Mouse (Mus musculus) A20 (cell line): Measurements from ENCODE around the gene Srsf2.
"Not testable (repeated sequence)": the region's sequence is repeated elsewhere in the genome, so short reads cannot be mapped to it uniquely, and the experiment has no call there.

Experiments
- DNase-seq: peaks from one replicate; pipeline ENCODE4 v3.0.0-alpha.2; 2011; ENCODE audit warnings: low read depth, low spot score

Srsf2 gene

DNA sequence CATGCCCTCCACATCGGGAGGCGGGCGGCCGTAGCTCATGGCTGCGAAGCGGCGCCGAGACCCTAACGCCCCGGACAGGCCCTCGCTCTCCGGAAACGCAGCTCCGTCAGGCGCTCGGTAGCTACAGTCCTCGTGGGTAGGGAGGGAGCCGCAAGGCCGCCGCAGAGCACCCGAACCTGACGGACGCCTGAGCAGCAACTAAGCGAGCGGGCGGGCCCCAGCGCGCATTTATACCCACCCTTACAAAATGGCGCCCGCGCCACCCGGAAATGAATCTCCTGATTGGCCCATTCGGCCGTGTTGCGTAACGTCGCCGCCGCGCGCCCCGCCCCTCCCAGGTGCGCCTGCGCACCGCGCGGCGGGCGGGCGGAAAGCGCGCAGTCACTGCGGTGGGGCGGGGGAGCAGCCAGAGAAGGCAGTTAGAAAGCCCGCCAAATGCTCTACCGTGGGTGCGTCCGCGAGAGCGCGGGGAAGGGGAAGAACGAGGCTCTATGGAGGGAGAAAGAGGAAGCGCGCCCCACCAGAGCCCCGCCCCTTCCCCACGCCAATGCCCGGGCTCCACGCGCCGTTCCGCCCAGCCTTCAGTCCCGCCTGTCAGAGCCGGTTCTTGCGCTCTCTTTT, at the start of gene Srsf2:
Srsf2 (minus strand) TSS at position 204 of the 621 bp plus-strand sequence.
- DNase-seq = peak; percentile 96

DNA sequence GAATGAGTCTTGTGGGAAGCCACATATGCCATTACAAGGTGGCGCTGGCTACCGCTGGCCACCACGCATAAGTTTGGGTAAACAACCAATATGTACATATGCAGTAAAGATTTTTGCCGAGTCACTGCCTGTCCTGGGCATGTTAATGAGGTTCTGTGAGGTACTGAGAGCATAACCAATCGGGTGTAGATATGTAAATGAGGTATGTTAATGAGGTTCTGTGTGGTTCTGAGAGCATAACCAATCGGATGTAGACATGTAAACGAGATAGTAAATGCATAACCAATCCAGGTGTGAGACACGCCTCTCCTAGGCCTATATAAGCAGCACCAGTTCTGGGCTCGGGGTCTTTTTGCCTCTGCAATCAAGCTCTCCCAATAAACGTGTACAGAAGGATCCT, 49.7 kb upstream of the Srsf2 start:
- not testable (repeated sequence) for DNase-seq

DNA sequence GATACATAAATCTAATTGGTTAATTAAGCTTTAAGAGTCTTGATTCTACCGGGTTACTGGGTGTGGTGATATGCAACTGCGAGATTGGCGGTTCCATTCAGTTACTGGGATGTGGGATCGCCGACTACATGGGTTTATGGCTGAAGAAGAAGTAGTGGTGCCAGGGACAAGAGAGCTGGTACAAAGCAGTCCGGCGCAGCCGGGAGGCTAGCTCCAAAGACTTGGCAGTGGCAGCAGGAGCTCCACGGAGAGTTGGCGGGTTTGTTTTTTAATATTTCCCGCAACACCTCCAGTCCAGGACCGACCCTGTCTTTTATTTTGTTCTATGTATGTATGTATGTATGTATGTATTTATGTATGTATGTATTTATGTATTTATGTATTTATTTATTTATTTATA, 46.4 kb upstream of the Srsf2 start:
- DNase-seq = no peak

DNA sequence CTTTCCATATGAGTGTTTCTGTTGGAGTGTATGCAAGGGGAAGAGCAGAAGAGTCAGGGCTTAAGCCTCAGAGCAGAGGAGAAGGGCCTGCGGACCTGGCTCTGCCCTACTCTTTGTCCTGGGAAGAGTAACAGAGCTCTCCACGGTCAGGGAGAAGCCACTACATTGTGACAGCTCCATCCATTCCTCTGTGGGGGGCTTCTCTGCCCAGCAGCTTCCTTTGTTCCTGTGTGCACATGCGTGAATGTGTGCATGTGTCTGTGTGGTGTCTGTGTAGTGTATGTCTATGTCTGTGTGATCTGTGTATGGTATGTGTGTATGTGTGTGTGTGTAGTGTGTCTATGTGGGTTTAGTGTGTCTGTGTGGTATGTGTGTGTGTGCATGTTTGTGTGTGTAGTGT, 42.5 kb upstream of the Srsf2 start:
- DNase-seq = no peak

DNA sequence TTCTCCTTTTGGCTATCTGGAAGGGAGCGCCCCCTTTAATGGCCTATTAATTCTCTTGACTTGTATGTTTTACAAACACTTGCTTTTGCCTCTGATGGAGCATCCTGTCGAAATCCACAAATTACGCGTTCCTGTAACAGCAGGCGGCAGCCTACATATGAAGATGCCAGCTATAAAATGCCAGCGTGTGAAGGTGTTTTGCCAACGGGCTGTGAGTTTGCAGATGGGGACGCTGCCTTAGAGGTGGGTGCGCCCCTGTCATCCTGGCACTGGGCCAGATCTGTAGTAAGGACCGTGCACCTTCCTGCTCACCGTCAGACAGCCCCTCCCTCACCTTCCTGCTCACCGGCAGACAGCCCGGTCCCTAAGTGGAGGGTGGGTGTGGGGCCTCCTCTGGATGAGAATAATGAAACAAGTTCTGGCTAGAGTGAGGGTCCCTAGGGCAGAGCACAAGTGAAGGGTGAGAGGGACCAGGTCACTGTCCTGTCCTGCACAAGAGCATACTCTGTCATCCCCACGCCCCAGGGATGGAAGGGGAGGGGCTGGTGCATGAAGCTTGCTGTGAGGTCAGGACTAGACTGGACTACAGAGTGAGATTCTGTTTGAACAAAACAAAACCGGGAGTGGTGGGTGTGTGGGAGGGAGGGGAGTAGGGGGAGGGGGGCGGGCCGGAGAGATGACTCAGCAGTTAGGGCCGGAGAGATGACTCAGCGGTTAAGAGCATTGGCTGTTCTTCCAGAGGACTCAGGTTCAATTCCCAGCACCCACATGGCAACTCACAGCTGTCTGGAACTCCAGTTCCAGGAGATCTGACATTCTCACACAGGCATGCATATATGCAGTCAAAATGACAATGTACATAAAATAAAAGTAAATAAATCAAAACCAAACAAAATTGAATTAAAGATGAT, 40.9 kb upstream of the Srsf2 start:
- no peak for DNase-seq

DNA sequence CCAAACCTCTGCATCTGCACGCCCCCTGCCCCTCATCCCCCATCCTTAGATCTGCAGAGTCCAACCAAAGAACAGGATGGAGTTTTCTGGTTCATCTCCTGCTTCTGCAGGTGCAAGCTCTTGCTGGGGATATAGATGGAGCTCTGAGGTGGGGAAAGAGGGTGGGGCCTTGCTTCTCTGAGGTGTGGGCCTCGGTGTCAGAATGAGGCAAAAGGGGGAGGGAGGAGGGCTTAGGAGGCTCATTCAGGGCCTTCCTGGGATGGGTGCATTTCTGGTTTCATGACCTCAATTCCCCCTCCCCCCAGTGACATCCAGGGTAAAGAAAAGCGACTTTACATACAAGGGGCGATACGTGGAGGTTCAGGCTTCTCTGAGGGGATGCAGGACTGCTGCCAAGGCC, 34.2 kb upstream of the Srsf2 start:
- no peak for DNase-seq

DNA sequence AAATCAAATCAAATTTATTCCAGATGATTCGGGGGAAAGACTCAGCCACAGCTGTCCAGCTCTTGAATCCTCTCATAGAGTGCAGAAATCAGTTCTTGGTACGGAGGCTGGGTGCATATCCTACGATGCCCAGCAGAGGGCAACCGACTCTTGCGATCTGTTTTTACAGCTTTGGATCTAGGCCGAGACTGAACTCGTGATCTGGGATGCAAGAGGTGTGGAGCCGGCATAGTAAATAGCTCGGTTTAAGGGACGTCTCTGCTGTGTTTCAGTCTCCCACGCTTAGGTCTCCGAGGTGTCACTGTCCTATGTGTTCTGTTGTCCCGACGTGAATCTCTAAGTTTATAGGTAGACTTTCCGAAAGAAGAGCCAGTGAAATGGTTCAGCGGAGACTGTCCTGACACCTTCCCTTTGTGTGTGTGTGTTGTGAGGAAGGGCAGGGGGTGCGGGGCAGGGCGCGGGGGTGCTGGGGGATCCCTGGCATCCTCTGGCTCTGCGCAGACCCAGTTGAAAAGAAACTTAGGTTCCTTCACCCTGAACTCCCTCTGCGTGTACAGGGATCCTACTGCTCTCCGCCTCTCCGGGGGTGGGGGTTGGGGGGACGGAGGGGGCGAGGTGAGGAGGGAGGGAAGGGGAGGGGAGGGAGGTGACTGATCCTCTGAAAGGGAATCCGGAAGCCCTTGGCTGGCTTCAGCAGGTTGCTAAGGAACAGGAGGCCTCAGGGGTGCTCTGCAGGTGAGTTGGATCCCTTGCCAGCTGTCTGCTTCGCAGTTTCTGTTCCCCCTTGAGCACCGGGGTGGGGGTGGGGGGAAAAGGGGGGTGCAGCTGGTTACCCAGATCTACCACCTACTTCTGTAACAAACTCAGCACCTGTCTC, 32.6 kb upstream of the Srsf2 start:
- DNase-seq = peak; percentile 94

DNA sequence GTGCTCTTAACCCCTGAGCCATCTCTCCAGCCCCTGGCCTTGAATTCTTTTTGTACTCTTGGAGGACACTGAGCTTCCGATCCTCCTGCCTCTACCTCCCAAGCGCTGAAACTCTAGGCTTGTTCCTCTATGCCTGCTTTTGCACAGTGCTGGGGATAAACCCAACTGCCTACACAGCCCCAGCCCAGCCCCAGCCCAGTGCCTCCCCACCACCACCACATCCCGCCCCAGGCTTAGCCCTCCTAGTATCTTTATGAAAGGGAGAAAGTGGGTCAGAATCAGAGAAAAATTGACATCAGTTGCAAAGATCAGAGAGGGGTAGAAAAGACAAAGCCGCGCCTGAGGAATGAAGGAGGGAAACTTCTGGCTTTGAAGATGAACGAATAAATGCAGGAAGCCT, 31.2 kb upstream of the Srsf2 start:
- no peak for DNase-seq

DNA sequence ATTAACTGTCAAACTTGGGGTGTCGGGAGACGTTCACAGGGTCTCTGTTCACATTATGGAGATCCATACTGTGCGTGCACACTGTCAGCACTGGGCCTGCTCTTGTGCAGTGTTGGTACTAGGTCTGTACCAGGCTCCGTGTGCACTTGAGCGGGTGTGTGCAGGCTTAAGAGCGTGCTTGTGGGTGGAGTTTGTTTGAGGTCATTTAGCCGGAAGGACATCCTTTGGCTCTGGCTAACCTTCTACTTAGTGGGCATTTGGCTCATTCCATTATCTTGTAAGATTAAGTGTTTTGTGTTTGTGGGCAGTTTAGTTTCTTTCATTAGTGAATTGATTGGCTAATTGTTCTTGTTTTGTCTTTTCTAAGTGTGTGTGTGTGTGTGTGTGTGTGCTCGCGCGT, 29.6 kb upstream of the Srsf2 start:
- DNase-seq = no peak

DNA sequence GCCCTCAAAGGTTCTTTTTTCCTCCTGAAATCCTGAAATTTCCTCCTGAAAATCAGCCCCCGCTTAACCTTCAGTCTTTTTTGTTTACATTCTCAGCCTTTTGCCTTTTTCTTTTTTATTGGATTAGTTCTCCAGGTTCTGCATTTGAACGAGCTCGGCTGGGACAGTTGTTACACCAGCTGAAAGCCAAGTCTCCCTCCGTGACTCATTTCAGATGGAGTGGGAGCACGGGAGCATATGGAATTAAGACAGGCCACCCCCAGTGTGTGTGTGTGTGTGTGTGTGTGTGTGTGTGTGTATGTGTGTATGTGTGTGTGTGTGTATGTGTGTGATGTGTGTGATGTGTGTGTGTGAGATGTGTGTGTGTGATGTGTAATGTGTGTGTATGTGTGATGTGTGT, 28.5 kb upstream of the Srsf2 start:
- no peak for DNase-seq

DNA sequence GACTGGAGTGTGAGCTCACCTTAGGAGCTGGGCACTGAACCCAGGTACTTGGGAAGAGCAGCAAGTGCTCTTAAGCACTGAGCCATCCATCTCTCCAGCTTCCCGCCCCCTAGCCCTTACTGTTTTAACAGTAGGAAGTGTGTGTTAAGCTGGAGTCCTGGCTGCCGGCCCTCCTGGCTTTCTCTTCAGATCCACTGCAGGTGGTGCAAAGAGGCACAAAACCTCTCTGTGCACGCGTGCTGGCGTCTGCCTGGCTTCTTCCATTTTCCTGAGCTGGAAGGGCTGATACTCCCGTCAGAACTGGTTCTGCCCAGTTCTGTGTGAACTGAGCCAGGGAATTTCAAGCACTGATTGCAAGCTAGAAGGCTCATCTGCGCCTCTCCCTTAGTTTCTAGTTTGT, 27.9 kb upstream of the Srsf2 start:
- DNase-seq = no peak

DNA sequence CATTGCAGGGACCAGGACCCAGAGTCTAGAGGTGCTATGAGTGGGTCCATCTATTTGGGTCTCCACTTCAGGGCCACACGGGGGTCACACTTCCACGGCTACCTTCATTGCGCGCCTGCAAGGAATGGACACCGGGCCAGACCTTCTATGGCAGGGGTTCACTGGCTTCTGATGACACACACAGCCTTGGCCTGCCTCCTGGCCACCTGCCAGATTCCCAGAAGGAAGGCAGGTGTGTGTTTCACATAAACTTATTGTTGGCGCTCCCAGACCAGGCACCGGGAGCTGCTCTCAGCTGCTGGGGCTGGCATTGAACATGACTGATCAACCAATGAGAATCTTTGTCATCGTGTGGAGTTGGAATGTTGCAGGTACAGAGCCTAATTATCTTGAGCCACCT, 25.6 kb upstream of the Srsf2 start:
- no peak for DNase-seq

DNA sequence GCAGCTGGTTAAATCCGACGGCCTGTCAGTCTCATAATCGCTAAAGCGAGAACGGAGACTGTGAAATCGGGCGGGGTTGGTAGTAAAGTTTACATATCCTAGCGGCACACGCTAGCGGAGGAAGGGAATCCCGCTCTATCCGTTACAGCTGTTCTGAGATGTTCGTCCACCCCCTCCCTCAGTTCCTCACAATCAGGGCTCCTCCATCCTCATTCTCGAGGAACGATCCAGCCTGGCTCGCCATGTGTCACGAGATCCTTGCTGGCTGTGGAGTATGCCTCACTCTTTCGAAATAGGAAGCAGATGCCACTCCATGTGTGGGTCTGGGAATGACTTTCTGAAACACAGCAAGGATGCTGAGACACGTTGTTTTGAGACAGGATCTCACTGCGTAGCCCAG, 21.1 kb upstream of the Srsf2 start:
- no peak for DNase-seq

DNA sequence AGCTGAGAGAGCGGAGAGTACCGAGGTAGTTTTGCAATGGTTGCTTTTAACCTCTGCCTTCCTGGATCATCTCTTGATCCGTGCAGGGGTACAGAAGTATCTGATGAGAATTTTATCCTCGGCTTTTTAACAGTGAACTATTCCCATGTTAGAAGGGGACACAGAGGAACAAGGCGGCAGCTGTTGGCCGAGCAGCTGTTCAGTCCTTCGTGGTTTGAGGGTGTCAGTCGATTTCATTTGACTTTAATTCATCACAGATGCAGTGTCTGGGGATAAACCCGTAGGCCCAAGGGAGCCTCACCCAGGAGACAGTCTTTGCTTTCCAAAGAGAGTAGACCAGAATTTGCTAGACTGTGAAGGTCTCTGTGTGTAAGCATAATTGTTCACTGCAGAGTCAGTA, 18.6 kb upstream of the Srsf2 start:
- no peak for DNase-seq

DNA sequence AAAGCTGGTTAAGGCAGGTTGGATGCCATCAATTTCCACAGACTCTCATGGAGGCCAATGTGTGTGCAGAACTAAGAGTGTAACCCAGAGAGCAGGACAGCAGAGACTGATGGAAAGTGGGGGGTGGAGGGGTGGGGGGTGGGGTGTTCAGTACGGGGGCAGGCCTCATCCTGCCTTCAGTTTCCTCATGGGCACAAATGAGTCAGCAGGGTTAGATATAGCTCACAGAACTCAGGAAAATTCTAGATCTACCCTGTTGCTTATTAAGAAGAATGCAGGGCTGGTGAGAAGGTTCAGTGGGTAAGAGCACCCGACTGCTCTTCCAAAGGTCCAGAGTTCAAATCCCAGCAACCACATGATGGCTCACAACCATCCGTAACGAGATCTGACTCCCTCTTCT, 16.7 kb upstream of the Srsf2 start:
- no peak for DNase-seq

DNA sequence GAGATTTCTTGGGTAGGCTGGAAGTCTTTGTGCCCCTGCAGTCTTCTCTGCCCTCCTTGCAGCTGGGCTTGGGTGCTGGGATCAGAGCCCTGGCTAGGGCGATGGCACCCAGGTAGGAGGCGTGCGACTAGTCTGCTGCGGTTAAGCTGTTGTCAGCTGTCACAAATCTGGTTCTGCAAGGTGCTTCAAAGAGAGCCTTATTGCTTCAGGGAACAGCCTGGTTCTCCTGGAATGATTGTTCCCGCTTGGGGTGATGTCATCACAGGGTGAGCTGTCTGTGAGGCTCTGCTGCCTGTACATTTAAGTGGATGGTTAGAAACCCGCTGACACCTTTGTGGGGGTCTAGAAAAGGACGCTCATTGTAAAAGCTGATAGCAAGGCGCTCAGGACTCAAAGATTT, 16.3 kb upstream of the Srsf2 start:
- DNase-seq = no peak

DNA sequence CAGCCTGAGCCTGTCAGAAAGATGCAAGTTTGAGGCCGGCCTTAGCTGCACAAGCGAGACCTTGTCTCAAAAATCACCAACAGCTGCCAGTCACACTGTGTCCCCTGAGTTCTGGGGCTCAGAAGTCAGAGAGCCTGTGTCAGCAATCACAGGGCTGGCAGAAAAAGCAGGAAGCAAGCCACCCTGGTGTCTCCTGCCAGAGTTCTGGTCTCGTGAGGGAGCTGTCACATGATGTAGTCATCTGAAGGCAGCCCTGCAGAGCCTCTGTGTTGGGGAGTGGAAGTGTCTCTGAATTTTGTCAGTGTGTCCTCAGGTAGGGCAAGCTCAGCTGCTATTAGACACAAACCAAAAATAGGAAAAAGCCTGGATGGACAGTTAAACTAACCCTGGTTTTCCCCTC, 15.2 kb upstream of the Srsf2 start:
- no peak for DNase-seq

DNA sequence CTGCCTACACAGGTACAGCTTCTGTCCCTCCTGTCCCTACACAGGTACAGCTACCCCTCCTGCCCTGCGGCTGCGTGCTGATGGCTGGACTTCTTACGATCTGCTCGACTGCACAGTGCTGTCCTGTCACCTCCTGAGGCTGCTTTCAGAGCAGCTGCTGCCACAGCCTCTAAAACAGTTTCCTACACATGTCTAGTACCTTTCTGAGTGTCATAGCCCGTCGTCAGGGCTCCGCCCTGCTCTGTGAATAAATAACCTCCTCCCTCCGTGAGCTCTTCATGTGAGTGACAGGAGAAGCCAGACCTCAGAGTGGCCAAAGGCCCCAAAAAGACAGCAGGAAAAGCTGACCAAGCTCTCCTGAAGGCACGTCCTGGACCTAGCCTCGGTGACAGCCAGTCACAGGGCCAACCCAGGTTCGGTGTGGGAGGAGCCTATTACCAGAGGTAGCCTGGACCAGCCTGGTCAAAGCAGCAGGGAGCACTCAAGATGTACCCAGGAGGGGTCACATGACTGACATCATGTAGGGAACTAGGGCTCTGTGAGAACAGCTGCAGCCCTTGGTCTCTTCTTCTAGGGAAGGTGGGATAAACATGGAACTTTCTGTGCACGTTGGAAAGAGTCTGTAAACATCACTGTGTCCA, 13.2 kb upstream of the Srsf2 start:
- DNase-seq = no peak

DNA sequence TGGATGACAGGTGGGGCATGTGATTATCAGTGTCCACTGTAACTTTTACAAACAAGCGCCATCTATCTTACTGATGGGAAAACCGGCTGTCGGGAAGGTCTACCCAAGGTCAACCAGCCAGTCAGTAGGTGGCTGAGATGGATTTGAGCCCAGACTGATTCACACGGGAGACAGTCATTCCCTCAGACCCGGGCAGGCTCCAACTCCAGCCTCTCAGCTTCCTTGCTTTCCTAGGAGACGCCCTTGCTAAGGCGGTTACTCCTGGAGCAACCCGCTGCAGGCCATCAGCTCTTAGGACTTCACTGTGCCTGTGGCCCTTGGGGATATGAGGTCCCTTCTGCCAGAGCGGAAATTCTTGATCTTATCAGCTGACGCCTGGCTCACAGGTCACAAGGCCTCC, 11.6 kb upstream of the Srsf2 start:
- no peak for DNase-seq

DNA sequence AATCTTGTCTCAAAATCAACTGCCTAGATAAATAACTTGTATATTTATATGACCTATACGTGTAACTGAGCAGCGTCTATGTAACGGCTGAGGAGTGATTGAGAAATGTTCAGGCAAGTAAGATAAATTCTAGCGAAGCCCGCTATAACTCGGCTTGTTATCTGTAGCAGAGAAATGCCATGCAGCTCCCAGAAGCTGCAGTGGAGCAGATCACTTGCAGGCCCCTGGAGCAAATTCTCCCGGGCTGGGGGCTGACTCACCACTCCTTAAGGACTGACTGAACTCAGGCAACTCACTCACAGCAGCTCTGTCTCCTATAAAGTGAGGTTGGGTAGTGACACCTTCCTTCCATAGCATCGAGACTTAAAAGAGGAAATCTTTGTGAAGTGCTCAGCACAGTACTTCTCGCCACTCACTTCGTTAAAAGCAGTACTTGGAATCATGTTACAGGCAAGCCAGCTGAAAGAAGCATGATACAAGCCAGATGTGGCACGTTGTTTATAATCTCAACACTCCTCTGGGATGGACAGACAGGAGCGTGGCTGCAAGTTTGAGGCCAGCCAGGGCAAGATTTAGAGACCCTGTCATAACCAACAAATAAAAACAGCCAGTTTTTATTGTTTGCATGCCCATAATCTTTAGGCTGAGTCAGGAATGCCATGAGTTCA, 4.4 kb upstream of the Srsf2 start:
- DNase-seq = no peak

DNA sequence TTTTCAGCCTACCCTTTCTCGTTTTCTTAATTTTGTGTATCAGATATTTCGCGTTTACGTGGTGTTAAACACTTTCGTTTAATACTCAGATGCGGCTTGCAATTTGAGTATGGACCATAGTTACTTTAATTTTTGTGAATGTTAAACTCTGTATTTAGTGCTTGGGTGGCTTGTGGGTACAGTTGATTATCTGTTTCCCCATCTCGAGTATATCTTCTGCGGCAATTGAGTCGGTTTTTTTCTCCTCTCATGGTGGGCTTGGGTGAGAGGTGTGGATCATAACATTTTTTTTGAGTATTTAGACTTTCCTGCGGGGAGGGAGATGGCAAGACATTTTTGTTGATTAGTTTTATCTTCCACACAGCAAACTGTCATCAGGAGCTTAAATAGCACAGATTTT, 1.4 kb upstream of the Srsf2 start:
- no peak for DNase-seq
